Mouse (Mus musculus): Measurements from ENCODE around the gene Rlbp1. TPM values are rescaled to one million over a fixed set of nuclear protein-coding genes. Genes with fewer than 3 reads are reported as not detected.

The Rlbp1 gene
- polyA plus RNA-seq, 1 experiment from 2014 or later = 0.38 TPM

DNA sequence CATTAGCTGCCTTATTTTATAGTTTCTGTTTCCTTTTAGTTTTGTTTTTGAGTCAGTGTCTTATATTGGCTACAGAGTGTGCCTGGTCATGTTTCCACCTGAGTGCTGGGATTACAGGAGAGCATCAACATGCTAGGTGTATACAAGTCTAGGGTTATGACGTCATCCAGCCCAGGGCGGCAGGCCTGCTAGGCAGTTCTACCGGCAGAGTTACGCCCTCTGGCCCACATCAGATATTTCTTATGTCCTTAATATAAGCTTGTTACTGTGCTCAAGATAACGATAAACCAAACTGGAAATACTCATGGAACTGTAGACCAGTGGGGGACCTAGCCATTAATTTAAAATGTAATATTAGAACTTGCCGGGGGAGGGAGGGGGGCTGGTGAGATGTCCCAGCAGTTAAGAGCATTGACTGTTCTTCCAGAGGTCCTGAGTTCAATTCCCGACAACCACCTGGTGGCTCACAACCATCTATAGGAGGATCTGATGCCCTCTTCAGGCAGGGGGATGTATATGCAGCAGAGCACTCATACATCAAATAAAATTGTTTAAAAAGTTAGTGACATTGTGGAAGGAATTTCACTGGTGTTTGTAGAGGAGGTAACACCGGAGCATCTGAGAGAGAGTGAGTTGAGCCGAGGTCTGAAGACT, 6.1 kb upstream of the Rlbp1 start:
- WGBS = 50% methylated on average over 9 of the region's 9 CpGs
- peak overlapping the region; percentile 66 for H3K4me3 ChIP-seq (replicated peaks; ENCODE audit: low read depth, low read length)
- ATAC-seq (replicated peaks; ENCODE audit: low FRiP score, low read depth) = no peak

DNA sequence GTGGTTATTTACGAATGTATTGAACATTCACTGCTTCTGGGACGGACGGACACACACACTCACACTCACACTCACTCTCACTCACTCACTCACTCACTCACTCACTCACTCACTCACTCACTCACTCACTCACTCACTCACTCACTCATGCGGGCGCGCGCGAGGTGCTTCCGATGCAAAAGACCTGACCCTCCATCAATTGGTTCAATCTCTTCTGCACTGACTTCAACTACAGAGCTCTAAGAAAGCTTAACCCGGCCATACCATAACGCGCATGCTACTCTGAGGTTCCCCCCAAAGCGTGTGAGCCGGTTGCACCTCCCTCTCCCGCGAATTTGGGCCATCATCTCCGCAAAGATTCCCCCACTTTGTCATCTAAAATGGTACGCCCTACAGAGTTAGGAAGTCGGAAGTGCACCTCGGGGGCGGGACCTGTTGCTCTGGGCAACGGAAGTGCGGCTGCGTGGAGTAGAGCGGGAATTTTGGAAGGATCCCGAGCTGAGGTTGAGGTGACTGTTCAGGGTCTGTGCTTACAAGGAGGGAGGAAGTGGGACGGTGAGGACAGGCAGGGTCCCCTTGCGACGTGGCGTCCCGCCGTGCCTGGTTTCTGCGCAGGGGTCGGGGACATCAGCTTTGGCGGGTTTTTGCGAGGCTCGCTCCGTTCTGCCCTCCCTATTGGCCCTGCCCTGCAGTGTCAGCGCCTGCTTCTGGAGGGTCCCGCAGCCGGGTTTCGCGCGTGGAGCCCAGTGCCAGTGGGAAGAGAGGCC, 5.2 kb upstream of the Rlbp1 start, which contains the start of gene Fanci:
Gene Fanci, plus strand, starts transcription at position 47 of the 767 bp plus-strand sequence.
- WGBS = under 1% methylated on average over 44 of the region's 44 CpGs
- no peaks in the 10 kb centered on the region for H3K36me3 ChIP-seq (ENCODE audit: insufficient read depth, low read length)
- ATAC-seq (replicated peaks; ENCODE audit: low FRiP score, low read depth) = peak; percentile 92
- peak; percentile 95 for DNase-seq (ENCODE audit: low spot score)
- peak within 1 kb of the TSS; percentile 62 for H3K9ac ChIP-seq (ENCODE audit: low read depth, low read length)
- H3K27ac ChIP-seq = peak within 1 kb of the TSS; percentile 85
- 0 out of 2 replicates have a peak, but pooled peaks have one; percentile 12 for TF ChIP-seq CTCF (IDR thresholded peaks at IDR 0.05; ENCODE audit: low read depth)
- no peaks in the 10 kb centered on the region for H3K9me3 ChIP-seq (replicated peaks; ENCODE audit: low read length)
- H3K4me3 ChIP-seq (replicated peaks; ENCODE audit: low read depth, low read length) = peak within 1 kb of the TSS; percentile 66
- 0 out of 2 replicates have a peak, but pooled peaks cover 3% of the 10 kb centered on the region for H3K4me1 ChIP-seq (replicated peaks; ENCODE audit: insufficient read depth, low read length)
- peak within 1 kb of the TSS; percentile 93 for H3K4me2 ChIP-seq (ENCODE audit: low read length)
- H3K27me3 ChIP-seq (ENCODE audit: insufficient read depth, low read length) = no peaks in the 10 kb centered on the region

More for the DNA sequence above, 6.1 kb upstream of the Rlbp1 start:
- Histone ChIP-seq H3K36me3 (ENCODE audit: insufficient read depth, low read length) (no peaks in the 10 kb centered on the region), H3K4me1 (replicated peaks; ENCODE audit: insufficient read depth, low read length) (0 out of 2 replicates have a peak, but pooled peaks cover 3% of the 10 kb centered on the region), H3K4me2 (ENCODE audit: low read length) (peak overlapping the region; percentile 93), H3K9me3 (replicated peaks; ENCODE audit: low read length) (no peaks in the 10 kb centered on the region), H3K27ac (no peak overlapping the region), H3K9ac (ENCODE audit: low read depth, low read length) (no peak overlapping the region), H3K27me3 (ENCODE audit: insufficient read depth, low read length) (no peaks in the 10 kb centered on the region)
- DNase-seq (ENCODE audit: low spot score) = peak; percentile 16
- peak; percentile 51 for TF ChIP-seq CTCF (IDR thresholded peaks at IDR 0.05; ENCODE audit: low read depth)

DNA sequence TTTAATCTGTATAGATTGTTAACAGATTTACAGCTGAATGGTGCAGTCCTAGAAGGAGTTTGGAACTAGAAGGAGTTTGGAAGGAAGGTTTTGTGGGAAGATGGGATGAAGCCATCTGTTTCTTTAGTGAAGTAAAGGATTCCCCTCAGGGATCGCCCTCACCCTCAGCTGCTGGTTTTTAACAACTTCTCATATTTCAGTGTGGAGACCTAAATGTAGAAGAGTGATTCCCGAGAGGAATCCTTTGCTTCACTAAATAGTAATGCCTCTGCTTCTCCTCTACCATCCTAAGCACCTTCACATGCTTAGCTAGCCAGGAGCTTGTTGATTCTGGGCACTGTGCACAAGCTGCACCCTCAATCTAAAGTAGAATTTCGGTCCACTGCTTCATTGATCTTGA, 4.6 kb upstream of the Rlbp1 start:
- Histone ChIP-seq H3K4me1 (replicated peaks; ENCODE audit: insufficient read depth, low read length) (0 out of 2 replicates have a peak, but pooled peaks cover 3% of the 10 kb centered on the region), H3K4me3 (replicated peaks; ENCODE audit: low read depth, low read length) (peak overlapping the region; percentile 66), H3K9ac (ENCODE audit: low read depth, low read length) (peak overlapping the region; percentile 62), H3K9me3 (replicated peaks; ENCODE audit: low read length) (no peaks in the 10 kb centered on the region), H3K27me3 (ENCODE audit: insufficient read depth, low read length) (no peaks in the 10 kb centered on the region), H3K36me3 (ENCODE audit: insufficient read depth, low read length) (no peaks in the 10 kb centered on the region), H3K4me2 (ENCODE audit: low read length) (peak overlapping the region; percentile 93), H3K27ac (peak overlapping the region; percentile 85)
- no peak for TF ChIP-seq CTCF (IDR thresholded peaks at IDR 0.05; ENCODE audit: low read depth)
- DNase-seq (ENCODE audit: low spot score) (peak; percentile 50), ATAC-seq (replicated peaks; ENCODE audit: low FRiP score, low read depth) (peak; percentile 1; the same call in 1 of the 2 replicates)
- WGBS = 4% methylated on average over 3 of the region's 3 CpGs

DNA sequence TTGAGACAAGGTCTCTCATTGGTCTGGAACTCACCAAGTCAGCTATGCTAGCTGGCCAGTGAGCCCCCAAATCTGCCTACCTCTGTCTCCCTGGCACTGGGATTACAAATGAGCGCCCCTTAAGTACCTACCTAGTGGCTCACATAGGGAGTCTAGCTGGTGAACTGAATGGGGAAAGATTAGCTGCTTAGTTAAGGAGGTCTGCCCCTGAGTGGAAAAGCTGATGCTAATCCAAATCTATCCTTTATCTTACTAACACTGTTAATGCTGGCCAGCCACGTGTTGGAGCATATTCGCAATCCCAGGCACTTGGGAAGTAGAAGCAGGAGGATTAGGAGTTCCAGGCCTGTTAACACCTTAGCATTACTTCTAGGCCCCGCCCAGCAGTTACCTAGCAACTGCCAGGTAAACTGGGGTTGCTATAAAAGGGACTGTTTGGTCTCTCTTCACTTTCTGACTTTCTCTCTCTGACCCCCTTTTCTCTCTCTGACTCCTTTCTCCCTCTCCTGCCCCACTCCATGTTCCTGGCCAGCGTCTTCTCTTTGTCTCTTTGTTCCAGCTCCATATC, 3.4 kb upstream of the Rlbp1 start:
- Histone ChIP-seq H3K36me3 (ENCODE audit: insufficient read depth, low read length) (no peaks in the 10 kb centered on the region), H3K9me3 (replicated peaks; ENCODE audit: low read length) (no peaks in the 10 kb centered on the region), H3K9ac (ENCODE audit: low read depth, low read length) (no peak overlapping the region), H3K27ac (no peak overlapping the region), H3K4me3 (replicated peaks; ENCODE audit: low read depth, low read length) (no peak overlapping the region), H3K27me3 (ENCODE audit: insufficient read depth, low read length) (no peaks in the 10 kb centered on the region), H3K4me1 (replicated peaks; ENCODE audit: insufficient read depth, low read length) (0 out of 2 replicates have a peak, but pooled peaks cover 3% of the 10 kb centered on the region), H3K4me2 (ENCODE audit: low read length) (no peak overlapping the region)
- TF ChIP-seq CTCF (IDR thresholded peaks at IDR 0.05; ENCODE audit: low read depth) = no peak
- DNase-seq (ENCODE audit: low spot score) = no peak
- no peak for ATAC-seq (replicated peaks; ENCODE audit: low FRiP score, low read depth)
- 67% methylated on average over 5 of the region's 5 CpGs for WGBS

DNA sequence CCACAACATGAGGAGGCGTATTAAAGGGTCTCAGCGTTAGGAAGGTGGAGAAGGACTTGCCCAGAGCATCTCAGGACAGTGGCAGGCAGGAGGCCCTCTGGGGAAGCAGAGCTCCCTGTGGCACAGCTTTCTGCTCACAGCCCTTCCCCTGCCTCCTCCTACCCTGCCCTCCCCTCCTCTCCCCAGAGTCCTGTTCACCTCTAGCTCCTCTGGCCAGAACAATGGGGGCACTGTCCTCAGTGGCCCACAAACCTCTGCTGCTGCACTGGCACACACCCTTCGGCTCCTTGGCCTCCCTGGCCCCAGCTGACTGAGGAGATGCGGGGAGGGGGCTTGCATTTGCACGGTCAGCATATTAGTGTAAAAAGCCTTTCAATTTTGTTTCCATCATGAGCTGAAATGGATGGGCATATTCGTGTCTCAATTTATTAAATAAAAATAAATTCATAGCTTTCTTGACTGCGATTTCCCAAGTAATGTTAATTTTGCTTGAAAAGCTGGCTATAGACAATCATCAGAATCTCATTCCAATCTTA, 1.9 kb upstream of the Rlbp1 start:
- 75% methylated on average over 7 of the region's 7 CpGs for WGBS
- Histone ChIP-seq H3K4me2 (ENCODE audit: low read length) (no peak overlapping the region), H3K4me1 (replicated peaks; ENCODE audit: insufficient read depth, low read length) (0 out of 2 replicates have a peak, but pooled peaks cover 3% of the 10 kb centered on the region), H3K4me3 (replicated peaks; ENCODE audit: low read depth, low read length) (no peak overlapping the region), H3K27ac (no peak overlapping the region), H3K36me3 (ENCODE audit: insufficient read depth, low read length) (no peaks in the 10 kb centered on the region), H3K9me3 (replicated peaks; ENCODE audit: low read length) (no peaks in the 10 kb centered on the region), H3K27me3 (ENCODE audit: insufficient read depth, low read length) (no peaks in the 10 kb centered on the region), H3K9ac (ENCODE audit: low read depth, low read length) (no peak overlapping the region)
- DNase-seq (ENCODE audit: low spot score) (no peak), ATAC-seq (replicated peaks; ENCODE audit: low FRiP score, low read depth) (no peak)
- no peak for TF ChIP-seq CTCF (IDR thresholded peaks at IDR 0.05; ENCODE audit: low read depth)

DNA sequence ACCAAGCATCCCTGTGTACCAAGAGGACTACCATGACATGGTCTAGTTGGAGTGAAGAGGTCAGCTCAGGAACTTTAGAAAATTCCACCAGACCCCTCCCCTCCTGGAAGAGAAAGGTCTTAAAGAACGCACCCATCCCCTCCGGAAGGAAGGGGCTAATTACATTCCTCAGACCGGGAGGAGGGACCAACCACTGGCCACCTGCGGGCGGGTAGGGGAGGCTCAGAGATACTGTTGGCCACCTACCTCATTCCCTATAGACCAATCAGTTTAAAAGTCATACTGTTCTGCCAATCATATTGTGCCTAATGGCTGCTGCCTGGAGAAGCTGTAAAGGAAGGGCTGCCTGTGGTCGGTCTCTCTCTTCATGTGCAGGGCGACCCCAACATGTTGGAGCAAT, 1.1 kb upstream of the Rlbp1 start:
- Histone ChIP-seq H3K4me1 (replicated peaks; ENCODE audit: insufficient read depth, low read length) (0 out of 2 replicates have a peak, but pooled peaks cover 3% of the 10 kb centered on the region), H3K9me3 (replicated peaks; ENCODE audit: low read length) (no peaks in the 10 kb centered on the region), H3K4me2 (ENCODE audit: low read length) (no peak overlapping the region), H3K27me3 (ENCODE audit: insufficient read depth, low read length) (no peaks in the 10 kb centered on the region), H3K27ac (no peak overlapping the region), H3K4me3 (replicated peaks; ENCODE audit: low read depth, low read length) (no peak overlapping the region), H3K36me3 (ENCODE audit: insufficient read depth, low read length) (no peaks in the 10 kb centered on the region), H3K9ac (ENCODE audit: low read depth, low read length) (no peak overlapping the region)
- no peak for TF ChIP-seq CTCF (IDR thresholded peaks at IDR 0.05; ENCODE audit: low read depth)
- ATAC-seq (replicated peaks; ENCODE audit: low FRiP score, low read depth) (no peak), DNase-seq (ENCODE audit: low spot score) (no peak)
- WGBS = 45% methylated on average over 7 of the region's 7 CpGs
